Mouse (Mus musculus): ENCODE data around the gene Fam171a1.
"Not testable (repeated sequence)": the region's sequence is repeated elsewhere in the genome, so short reads cannot be mapped to it uniquely, and the experiment has no call there.

The Fam171a1 gene

GRCm38 (mm10) chr2:3113866-3114265 lies at the start of gene Fam171a1:
Gene Fam171a1, plus strand, starts transcription at chr2:3114224.
- DNase-seq (ENCODE audit: low spot score in 2 of 2), result no peak

GRCm38 (mm10) chr2:3069140-3069539 lies 44.9 kb upstream of the Fam171a1 start:
- no peak for DNase-seq (ENCODE audit: low spot score in 2 of 2)

- DNase-seq (ENCODE audit: low spot score in 2 of 2), result not testable (repeated sequence)
Observed at GRCm38 (mm10) chr2:3088361-3088760, 25.7 kb upstream of the Fam171a1 start.

GRCm38 (mm10) chr2:3089274-3089673 lies 24.8 kb upstream of the Fam171a1 start:
- DNase-seq (ENCODE audit: low spot score in 2 of 2), result no peak

GRCm38 (mm10) chr2:3096101-3096500 lies 17.9 kb upstream of the Fam171a1 start:
- DNase-seq (ENCODE audit: low spot score in 2 of 2), result no peak

GRCm38 (mm10) chr2:3099971-3100370 lies 14.1 kb upstream of the Fam171a1 start:
- no peak for DNase-seq (ENCODE audit: low spot score in 2 of 2)

- no peak for DNase-seq (ENCODE audit: low spot score in 2 of 2)
Observed at GRCm38 (mm10) chr2:3101292-3101957, 12.6 kb upstream of the Fam171a1 start.

GRCm38 (mm10) chr2:3102360-3102759 lies 11.7 kb upstream of the Fam171a1 start:
- no peak for DNase-seq (ENCODE audit: low spot score in 2 of 2)

- DNase-seq (ENCODE audit: low spot score in 2 of 2), result no peak
Observed at GRCm38 (mm10) chr2:3107471-3107870, 6.6 kb upstream of the Fam171a1 start.

GRCm38 (mm10) chr2:3108431-3108830 lies 5.6 kb upstream of the Fam171a1 start:
- no peak for DNase-seq (ENCODE audit: low spot score in 2 of 2)

GRCm38 (mm10) chr2:3108834-3109233 lies 5.2 kb upstream of the Fam171a1 start:
- no peak for DNase-seq (ENCODE audit: low spot score in 2 of 2)

GRCm38 (mm10) chr2:3117855-3118202 lies 3.8 kb downstream of the Fam171a1 start:
- no peak for DNase-seq (ENCODE audit: low spot score in 2 of 2)

GRCm38 (mm10) chr2:3118203-3118941 lies 4.3 kb downstream of the Fam171a1 start:
- DNase-seq (ENCODE audit: low spot score in 2 of 2), result peak; percentile 79 to 85

- no peak for DNase-seq (ENCODE audit: low spot score in 2 of 2)
Observed at GRCm38 (mm10) chr2:3118969-3119368, 4.9 kb downstream of the Fam171a1 start.

GRCm38 (mm10) chr2:3119371-3119935 lies 5.4 kb downstream of the Fam171a1 start:
- no peak for DNase-seq (ENCODE audit: low spot score in 2 of 2)

- no peak for DNase-seq (ENCODE audit: low spot score in 2 of 2)
Observed at GRCm38 (mm10) chr2:3122571-3122970, 8.5 kb downstream of the Fam171a1 start.

- DNase-seq (ENCODE audit: low spot score in 2 of 2), result no peak
Observed at GRCm38 (mm10) chr2:3127256-3127883, 13.3 kb downstream of the Fam171a1 start.

GRCm38 (mm10) chr2:3128344-3128871 lies 14.4 kb downstream of the Fam171a1 start:
- no peak for DNase-seq (ENCODE audit: low spot score in 2 of 2)

- DNase-seq (ENCODE audit: low spot score in 2 of 2), result peak in 1 of 2 experiments; percentile 35
Observed at GRCm38 (mm10) chr2:3128910-3129309, 14.9 kb downstream of the Fam171a1 start.

- DNase-seq (ENCODE audit: low spot score in 2 of 2), result no peak
Observed at GRCm38 (mm10) chr2:3132473-3132872, 18.4 kb downstream of the Fam171a1 start.

GRCm38 (mm10) chr2:3134580-3135296 lies 20.7 kb downstream of the Fam171a1 start:
- no peak for DNase-seq (ENCODE audit: low spot score in 2 of 2)

GRCm38 (mm10) chr2:3135297-3135684 lies 21.3 kb downstream of the Fam171a1 start:
- DNase-seq (ENCODE audit: low spot score in 2 of 2), result no peak

All from urinary bladder, postnatal 36 days (tissue).